Mouse (Mus musculus) cerebellum, adult 2 months (tissue): Measurements from ENCODE around the gene Pigu.

Experiments used
- CTCF ChIP-seq: fragments of 200-500 bp; IDR thresholded peaks from 2 replicates; pipeline ENCODE4 v1.5.1; 2011; ENCODE audit warnings: low read depth, mild to moderate bottlenecking, control low read depth, low read length, moderate library complexity, borderline replicate concordance; ENCODE audit not compliant: insufficient read depth
- POLR2A ChIP-seq: fragments of 200-500 bp; IDR thresholded peaks from 2 replicates; pipeline ENCODE4 v1.6.1; 2011; ENCODE audit warnings: low read length, control low read depth, borderline replicate concordance; ENCODE audit not compliant: insufficient read depth

DNA sequence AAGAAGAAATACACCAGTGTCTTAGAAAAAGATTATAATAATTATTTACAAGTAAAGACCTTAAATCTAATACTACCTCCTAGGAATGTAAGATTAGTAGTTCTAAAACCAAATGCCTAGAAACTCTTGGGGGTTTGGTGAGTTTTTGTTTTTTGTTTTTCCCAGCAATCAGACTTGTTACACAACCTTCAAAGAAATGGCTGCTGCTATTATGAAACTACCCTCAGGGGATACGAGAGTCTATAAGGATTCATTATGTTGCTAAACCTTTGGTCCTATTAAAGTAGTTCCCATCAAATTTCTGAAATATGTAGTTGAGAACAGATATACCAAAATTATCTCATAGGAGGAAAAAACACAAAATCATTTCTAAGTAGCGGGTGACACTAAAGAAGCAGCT is 27.5 kb downstream of the Pigu start:
- TF ChIP-seq CTCF (no peak), POLR2A (no peak)
